Mouse (Mus musculus): ENCODE data around the gene Zfp982. TPM values are rescaled to one million over a fixed set of nuclear protein-coding genes. Genes with fewer than 3 reads are reported as not detected.
A peak's percentile ranks its signal among the peaks of the same experiment; 100 is the strongest.
"Not testable (repeated sequence)": the region's sequence is repeated elsewhere in the genome, so short reads cannot be mapped to it uniquely, and the experiment has no call there.

Gene Zfp982
- 0.54 and 1.3 TPM in 2 replicates for polyA plus RNA-seq (2012; rRNA removed)
- 1.6 and 2.0 TPM in 2 replicates for polyA plus RNA-seq (2014; fragmentation: Nextera tagmentation; extraction: Ambion mirVana)

DNA sequence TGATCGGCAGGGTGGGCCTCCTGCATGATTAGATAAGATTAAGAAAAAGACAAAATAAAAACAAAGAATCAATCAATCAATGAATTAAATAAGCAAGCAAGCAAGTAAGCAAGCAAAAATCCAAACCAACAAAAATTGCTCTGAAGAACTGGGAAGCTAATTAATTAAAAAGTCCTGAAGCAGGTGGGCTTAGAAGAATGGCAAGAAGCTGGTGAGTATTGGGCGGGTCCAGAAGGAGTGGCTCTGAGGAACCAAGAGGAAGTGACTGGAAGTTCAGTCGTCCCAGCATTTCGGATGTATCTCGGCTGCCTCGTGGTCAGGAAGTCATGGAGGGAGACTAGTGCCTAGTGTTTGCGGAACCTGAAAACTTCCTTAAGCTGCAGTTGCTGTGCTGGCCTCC lies at the start of gene Zfp982:
Gene Zfp982, plus strand, starts transcription at position 301 of the 400 bp plus-strand sequence.
- WGBS (ENCODE audit: insufficient replicate concordance) = 42% methylated on average over 7 of the region's 7 CpGs
- H3K4me2 ChIP-seq (ENCODE audit: low read depth); H3K4me3 ChIP-seq (ENCODE audit: insufficient read depth in 1 of 2, low read depth in 2 of 2, low read length in 2 of 2); H3K36me3 ChIP-seq (replicated peaks; ENCODE audit: control insufficient read depth, insufficient read depth, low read depth); H3K9ac ChIP-seq (replicated peaks); H3K9me3 ChIP-seq (ENCODE audit: control insufficient read depth, low read length); H3K27me3 ChIP-seq (ENCODE audit: control insufficient read depth, insufficient read depth, low read length); H3K27ac ChIP-seq; ATAC-seq (ENCODE audit: insufficient read depth); DNase-seq (ENCODE audit: low read depth in 3 of 3, low spot score in 3 of 3); H3K4me1 ChIP-seq (replicated peaks; ENCODE audit: control insufficient read depth in 2 of 2, insufficient read depth in 2 of 2, low read length in 1 of 2): not testable (repeated sequence)

DNA sequence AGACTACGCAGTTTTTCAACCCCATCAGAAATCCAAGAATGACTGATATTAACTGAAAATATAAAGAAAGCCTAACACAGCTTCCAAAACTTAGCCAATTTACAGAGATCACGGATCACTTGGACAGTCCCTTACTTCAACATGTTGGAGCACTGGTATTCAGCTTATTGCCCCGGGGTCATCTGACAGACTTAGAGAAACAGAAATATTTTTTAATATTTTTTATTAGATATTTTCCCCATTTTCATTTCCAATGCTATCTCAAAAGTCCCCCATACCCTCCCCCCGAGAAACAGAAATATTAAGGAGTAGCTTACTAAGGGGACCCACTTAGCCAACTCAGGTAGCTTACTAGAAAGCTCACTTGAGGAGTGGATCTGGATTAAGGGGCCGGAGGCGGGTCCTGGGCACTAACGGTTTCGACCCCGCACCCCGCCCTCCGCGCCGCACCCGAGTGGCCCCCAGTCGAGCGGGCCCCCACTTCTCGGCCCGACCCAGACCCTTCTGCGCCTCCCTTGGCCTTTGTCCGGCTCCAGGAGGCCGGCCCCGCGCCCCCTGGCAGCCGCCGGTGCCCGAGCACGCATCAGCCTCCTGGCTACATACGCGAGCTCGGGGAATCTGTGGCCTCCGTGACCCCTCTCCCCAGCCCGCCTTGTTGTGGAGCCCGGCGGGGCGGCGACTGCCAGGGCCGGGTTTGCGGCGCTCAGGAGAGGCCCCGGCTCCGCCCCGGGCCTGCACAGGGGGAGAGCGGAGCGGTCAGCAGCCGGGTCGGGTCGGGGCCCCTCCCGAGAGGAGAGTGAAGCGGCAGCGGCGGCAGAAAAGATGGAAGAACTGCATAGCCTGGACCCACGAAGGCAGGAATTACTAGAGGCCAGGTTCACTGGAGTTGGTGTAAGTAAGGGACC lies 49.3 kb upstream of the Zfp982 start:
- Histone ChIP-seq H3K9ac (replicated peaks) (peak overlapping the region; percentile 81), H3K4me3 (ENCODE audit: insufficient read depth in 1 of 2, low read depth in 2 of 2, low read length in 2 of 2) (peak overlapping the region; percentile 52 to 68), H3K4me2 (ENCODE audit: low read depth) (peak overlapping the region; percentile 77)
- not testable (repeated sequence) for H3K4me1 ChIP-seq (replicated peaks; ENCODE audit: control insufficient read depth in 2 of 2, insufficient read depth in 2 of 2, low read length in 1 of 2); DNase-seq (ENCODE audit: low read depth in 3 of 3, low spot score in 3 of 3); H3K9me3 ChIP-seq (ENCODE audit: control insufficient read depth, low read length); H3K27ac ChIP-seq; H3K27me3 ChIP-seq (ENCODE audit: control insufficient read depth, insufficient read depth, low read length); H3K36me3 ChIP-seq (replicated peaks; ENCODE audit: control insufficient read depth, insufficient read depth, low read depth)
- WGBS (ENCODE audit: insufficient replicate concordance) = 7% methylated on average over 52 of the region's 52 CpGs
- ATAC-seq (ENCODE audit: insufficient read depth) = peak; percentile 99

DNA sequence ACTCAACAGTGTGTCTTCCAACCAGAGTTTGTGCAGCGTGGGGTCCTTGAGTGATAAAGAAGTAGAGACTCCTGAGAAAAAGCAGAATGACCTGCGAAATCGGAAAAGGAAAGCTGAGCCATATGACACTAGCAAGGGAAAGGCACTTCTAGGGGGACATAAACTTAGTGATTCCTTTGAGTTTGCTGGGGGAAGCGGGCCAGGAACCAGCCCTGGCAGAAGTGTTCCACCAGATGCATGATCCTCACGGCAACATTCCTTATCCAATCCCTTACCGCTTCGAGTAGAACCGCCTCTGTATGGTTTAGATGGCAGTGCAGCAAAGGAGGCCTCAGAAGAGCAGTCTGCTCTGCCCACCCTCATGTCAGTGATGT lies 48.7 kb upstream of the Zfp982 start:
- H3K27ac ChIP-seq; ATAC-seq (ENCODE audit: insufficient read depth); H3K4me1 ChIP-seq (replicated peaks; ENCODE audit: control insufficient read depth in 2 of 2, insufficient read depth in 2 of 2, low read length in 1 of 2); DNase-seq (ENCODE audit: low read depth in 3 of 3, low spot score in 3 of 3); H3K36me3 ChIP-seq (replicated peaks; ENCODE audit: control insufficient read depth, insufficient read depth, low read depth); H3K9me3 ChIP-seq (ENCODE audit: control insufficient read depth, low read length); H3K27me3 ChIP-seq (ENCODE audit: control insufficient read depth, insufficient read depth, low read length): not testable (repeated sequence)
- H3K4me2 ChIP-seq (ENCODE audit: low read depth) = peak overlapping the region; percentile 77
- H3K4me3 ChIP-seq (ENCODE audit: insufficient read depth in 1 of 2, low read depth in 2 of 2, low read length in 2 of 2) = peak overlapping the region; percentile 52 to 68
- 38% methylated on average over 8 of the region's 8 CpGs for WGBS (ENCODE audit: insufficient replicate concordance)
- peak overlapping the region; percentile 81 for H3K9ac ChIP-seq (replicated peaks)

DNA sequence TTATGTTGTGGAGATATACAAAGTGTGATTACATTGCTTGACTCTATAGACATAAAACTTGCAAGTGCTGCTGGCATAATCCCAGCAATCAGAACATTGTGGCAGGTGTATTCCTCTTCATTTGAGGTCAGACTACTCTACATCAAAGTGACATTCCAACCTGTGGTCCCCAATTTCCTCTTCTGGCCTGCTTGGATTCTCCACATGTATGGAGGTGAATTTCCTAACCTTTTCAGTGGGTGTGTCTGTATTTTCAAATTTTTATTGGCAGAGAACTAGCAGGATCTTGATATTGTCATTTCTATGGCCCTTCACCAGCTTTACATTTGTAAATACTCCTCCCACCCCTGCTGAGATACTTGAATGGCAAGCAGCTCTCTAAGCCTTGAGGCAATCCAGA lies 46.8 kb upstream of the Zfp982 start:
- H3K9ac ChIP-seq (replicated peaks); H3K27me3 ChIP-seq (ENCODE audit: control insufficient read depth, insufficient read depth, low read length); H3K9me3 ChIP-seq (ENCODE audit: control insufficient read depth, low read length); H3K4me3 ChIP-seq (ENCODE audit: insufficient read depth in 1 of 2, low read depth in 2 of 2, low read length in 2 of 2); DNase-seq (ENCODE audit: low read depth in 3 of 3, low spot score in 3 of 3); H3K36me3 ChIP-seq (replicated peaks; ENCODE audit: control insufficient read depth, insufficient read depth, low read depth); ATAC-seq (ENCODE audit: insufficient read depth); H3K27ac ChIP-seq; H3K4me1 ChIP-seq (replicated peaks; ENCODE audit: control insufficient read depth in 2 of 2, insufficient read depth in 2 of 2, low read length in 1 of 2); H3K4me2 ChIP-seq (ENCODE audit: low read depth): not testable (repeated sequence)

DNA sequence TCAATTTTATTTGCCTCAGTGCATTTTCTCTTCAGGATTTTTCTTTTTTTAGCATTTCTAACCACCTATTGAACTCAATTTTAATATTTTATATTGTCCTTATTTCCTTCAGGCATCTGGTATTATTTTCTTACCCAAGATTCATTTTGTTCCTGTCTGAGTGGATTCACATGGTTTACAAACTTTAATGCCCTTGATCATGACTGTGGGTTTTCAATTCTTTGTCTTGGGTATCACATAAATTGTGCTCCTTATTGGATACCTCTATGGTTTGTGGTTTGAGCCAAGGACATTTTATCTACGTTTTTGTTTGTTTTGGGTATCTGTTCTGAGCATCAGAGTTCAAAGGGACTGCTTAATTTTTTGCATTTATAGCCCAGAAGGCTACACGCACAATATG lies 43.9 kb upstream of the Zfp982 start:
- no peak for ATAC-seq (ENCODE audit: insufficient read depth)
- Histone ChIP-seq H3K27me3 (ENCODE audit: control insufficient read depth, insufficient read depth, low read length) (no peaks in the 10 kb centered on the region), H3K4me3 (ENCODE audit: insufficient read depth in 1 of 2, low read depth in 2 of 2, low read length in 2 of 2) (no peak overlapping the region), H3K27ac (no peak overlapping the region), H3K36me3 (replicated peaks; ENCODE audit: control insufficient read depth, insufficient read depth, low read depth) (no peaks in the 10 kb centered on the region), H3K4me1 (replicated peaks; ENCODE audit: control insufficient read depth in 2 of 2, insufficient read depth in 2 of 2, low read length in 1 of 2) (no peaks in the 10 kb centered on the region; a peak in 1 of 4 replicates), H3K4me2 (ENCODE audit: low read depth) (no peak overlapping the region), H3K9me3 (ENCODE audit: control insufficient read depth, low read length) (no peaks in the 10 kb centered on the region), H3K9ac (replicated peaks) (no peak overlapping the region)
- TF ChIP-seq CTCF (IDR thresholded peaks at IDR 0.05; ENCODE audit: low read depth) (no peak), EP300 (IDR thresholded peaks at IDR 0.05; ENCODE audit: low read depth) (no peak)
- 48% methylated on average over 2 of the region's 2 CpGs for WGBS (ENCODE audit: insufficient replicate concordance)
- DNase-seq (ENCODE audit: low read depth in 3 of 3, low spot score in 3 of 3) = no peak
